Mouse (Mus musculus) gastrocnemius, adult 8-10 months (tissue): ENCODE results near the gene Abtb2. TPM values are rescaled to one million over a fixed set of nuclear protein-coding genes. Genes with fewer than 3 reads are reported as not detected.
A peak's percentile ranks its signal among the peaks of the same experiment; 100 is the strongest.
"Not testable (repeated sequence)": the region's sequence is repeated elsewhere in the genome, so short reads cannot be mapped to it uniquely, and the experiment has no call there.

Source experiments
- DNase-seq, 2 experiments: peaks; one replicate each; pipeline ENCODE4 v3.0.0; 2022; ENCODE audit warnings: low spot score in 2 of 2
- total RNA-seq, 4 experiments: library from RNA; stranded (reverse); gene quantifications; 2 replicates each; pipeline ENCODE4 v1.2.4; 2022

The Abtb2 gene
- 1 to 10 TPM; 5.1 to 8.8 (median 7.5) TPM for total RNA-seq

DNA sequence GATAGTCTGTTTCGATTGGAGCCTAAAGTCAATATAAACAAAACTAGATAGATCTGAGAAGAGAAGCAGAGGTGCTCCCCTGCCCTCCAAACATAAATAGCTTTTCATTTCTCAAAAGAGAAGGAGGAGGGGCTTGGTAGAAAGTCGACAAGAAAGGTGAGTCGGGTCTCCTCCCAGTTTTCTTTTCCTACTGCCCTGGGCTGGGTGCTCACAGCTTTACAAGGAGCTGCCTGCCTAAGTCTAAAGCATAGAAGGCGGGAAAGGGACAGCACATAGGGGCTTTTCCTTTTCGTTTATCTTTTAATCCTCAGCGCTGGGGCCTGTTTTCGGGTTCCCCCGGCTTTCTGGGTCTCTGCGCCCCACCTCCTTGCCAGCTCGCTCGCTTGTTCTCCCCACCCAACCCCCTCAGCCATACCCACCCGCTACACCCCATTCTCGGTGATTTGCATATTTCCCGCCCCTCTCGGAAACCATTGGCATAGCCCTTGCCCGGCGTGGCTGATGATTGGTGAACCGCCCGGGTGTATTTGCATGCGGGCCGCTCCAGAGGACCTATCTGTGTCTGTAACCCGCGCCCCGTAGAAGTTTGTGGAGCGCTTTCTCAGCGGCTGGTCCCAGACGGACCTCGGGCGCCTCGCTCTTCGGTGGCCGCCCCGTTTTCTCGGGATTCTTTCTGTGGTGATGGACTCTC lies at the start of gene Abtb2:
Gene Abtb2, plus strand, starts transcription at position 579 of the 691 bp plus-strand sequence.
- peak; percentile 77 to 84 for DNase-seq

DNA sequence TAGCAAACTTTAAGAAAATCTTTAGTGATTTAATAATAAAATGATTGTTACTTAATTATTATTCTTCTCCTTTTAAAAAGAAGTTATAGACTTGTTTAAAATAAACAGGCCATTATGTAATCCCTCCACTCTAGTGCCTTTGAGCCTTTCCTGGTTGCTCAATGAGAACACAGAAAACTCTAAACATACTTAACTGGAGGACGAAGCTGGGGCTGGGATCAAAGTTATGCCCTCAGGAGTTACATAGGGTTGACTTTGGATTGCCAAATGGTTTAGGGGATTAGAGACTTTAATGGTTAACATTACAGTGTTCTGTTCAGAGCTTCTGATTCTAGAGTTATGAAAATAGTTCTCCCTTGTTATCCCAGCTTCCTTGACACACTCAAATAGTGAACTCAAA lies 49.6 kb upstream of the Abtb2 start:
- no peak for DNase-seq

DNA sequence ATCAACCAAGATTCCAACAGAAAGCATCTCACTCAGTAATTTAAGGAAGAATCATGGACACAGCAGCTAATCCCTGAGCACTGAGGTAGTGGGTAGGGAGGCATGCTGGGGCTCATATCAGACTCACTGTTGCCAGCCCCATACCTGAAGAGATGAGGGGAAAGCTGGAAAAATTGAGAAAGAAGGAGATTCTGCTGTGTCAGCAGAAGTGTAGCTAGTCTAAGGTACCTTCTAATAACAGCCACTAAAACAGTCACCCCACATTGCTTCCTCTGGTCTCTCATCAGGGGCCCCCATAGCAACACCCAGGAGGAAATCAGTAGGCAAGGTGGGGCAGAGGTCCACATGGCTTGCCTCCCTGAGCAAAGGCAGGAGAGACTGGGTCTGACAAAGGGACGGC lies 40.5 kb upstream of the Abtb2 start:
- DNase-seq, result no peak

DNA sequence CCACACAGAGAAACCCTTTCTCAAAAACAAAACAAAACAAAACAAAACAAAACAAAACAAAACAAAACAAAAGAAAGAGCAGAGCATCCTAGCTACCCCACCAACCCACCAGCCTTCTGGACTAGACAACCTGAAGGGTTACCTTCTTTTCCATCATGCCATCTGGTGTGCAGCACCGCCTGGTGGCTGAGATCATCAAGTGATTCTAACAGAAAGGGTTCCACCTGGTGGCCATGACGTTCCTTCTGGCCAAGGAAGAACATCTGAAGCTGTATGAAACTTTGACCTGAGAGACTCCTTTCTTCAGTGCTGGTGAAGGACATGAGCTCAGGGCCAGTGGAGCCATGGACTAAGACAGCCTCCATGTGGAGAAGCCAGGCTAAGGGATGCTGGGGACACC lies 19.0 kb upstream of the Abtb2 start:
- DNase-seq, result peak; percentile 33 to 55

DNA sequence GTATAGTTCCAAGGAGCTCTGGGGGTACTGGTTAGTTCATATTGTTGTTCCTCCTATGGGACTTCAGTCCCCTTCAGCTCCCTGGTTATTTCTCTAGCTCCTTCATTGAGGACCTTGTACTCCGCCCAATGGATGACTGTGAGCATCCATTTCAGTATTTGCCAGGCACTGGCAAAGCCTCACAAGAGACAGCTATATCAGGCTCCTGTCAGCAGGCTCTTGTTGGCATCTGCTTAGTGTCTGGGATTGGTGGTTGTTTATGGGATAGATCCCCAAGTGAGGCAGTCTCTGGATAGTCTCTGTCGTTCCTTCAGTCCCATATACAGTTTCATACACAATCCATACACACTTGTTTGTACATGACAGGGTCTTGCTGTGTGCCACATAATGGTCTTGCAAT lies 15.8 kb upstream of the Abtb2 start:
- DNase-seq, result not testable (repeated sequence)

DNA sequence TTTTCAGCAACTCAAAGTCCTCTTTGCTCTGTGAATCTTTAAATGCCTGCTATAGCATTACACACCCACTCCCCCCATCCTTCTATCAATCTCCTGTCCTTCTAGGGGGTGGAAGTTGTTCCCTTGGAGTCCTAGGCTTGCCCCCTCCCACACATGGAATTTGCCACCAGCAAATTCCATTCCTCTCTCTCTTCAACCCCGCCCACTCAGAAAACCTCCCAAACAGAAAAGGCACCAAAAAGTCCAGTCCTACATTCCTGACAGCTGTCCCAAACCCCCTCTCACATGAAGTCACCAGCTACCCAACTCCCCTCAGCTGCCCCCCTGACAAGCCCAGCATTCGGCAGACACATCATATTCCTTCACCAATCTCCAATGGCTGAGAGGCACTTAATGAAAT lies 12.1 kb upstream of the Abtb2 start:
- no peak for DNase-seq

DNA sequence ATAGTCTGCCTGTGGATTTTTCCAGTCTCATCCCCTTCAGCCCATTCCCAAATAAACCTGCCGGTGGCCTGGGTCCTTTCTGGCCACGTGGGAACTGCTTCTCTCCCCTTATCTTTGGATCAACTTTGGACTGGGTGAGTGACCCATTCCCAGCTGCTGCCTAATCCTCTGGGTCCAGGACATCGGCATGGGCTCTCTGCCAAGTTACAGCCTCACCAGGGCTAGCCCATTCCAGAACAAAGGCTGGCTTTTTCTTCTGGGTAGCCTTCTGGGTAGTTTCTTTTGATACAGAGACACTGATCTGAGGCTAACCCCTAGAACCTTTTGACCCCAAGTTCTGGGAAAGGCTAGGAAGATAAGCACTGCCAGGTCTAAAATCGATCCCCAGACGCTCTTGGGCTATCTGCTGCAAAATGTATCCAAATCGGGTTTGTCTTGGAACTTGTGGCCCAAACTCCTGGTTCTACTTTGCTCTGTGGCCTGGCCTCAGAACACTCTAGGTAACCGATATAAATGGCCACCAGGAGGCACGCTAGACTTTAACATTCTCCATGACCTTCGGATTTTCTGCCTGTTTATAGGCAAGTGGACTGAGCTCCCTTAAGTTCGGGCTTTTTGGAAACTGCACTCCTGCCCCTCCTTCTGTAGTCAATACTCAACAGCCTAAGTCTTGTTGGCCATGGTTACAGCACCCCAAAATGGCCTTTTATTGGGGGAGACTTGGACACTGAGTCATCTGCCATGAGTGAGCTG lies 9.8 kb upstream of the Abtb2 start:
- DNase-seq, result no peak

DNA sequence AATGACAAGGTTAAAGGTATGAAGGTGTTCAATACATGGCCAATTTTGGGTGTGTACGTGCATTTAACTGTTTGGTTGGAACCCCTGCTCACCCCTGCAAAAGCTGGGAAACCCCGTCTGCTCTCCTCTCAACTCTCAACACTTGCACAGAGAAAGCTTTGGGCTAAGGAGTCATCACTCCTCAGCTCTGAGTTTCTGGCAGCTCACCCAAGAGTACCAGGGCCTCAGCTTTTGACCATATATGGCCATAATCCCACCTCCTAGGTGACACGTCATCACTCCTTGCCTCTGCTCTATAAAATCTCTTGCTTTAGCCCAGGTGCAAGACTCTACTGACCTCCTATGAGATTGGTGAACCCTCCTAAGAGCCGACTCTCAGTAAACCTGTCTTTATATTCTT lies 5.2 kb upstream of the Abtb2 start:
- no peak for DNase-seq

DNA sequence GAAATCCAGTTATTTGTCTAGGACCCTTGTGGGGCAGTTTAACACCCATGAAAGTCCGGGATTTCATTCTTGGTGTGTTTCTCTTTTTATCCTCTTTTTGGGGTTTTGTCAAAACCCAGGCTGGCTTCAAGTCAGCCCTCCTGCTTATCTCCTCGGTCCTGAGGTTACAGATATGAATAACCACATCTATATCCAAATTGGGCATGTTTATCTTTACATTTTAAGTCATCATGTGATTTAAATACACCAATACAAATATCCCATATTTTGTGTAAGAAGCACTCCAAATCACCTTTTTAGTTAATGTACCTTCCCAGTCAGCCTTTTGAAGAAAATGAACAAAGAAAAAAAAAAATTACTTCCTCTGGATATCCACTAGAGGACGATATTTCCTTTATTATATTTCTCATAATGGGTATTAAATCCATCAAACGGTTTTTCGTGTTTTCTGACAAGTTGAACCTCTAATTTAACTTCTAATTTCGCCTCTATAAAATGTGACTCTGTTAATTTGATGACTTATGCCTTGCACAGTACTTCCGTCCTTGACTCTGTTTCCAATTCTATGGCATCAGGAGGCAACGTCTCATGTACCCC lies 1.6 kb upstream of the Abtb2 start:
- DNase-seq, result no peak

DNA sequence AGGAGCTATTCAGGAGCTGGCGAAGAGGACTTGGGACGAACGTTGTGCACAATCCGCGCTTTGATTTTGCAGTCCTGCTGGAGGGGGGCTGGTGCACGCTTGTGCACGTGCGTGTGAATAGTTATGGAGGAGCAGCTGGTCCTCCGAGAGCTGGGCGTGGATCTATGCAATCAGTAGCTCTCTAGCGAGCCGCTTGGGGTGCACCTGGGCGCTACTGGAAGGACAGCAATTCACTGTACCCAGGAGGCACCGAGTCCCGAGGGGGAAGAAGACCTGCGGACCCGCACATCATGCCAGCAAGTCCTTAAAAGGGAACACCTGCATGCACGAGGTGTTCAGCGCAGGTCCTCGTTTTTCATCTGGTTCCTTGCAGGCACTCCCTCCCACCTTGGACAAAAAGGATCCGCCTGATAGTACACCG lies 929 bp upstream of the Abtb2 start:
- DNase-seq, result no peak

DNA sequence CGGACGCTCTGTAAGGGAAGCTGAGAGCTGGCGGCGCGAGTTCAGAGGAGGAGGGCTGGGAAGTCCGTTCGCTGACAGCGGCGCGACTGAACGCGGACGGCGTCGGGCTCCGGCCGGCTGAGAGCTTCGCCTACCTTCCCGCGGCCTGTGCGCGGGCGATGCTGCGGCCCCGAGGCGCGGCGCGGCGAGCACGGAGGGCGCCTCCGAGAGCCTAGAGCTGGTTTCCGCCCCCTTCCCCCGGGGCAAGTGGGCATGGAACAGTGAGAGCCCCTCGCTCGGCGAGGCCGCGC lies 258 bp downstream of the Abtb2 start:
- no peak for DNase-seq

DNA sequence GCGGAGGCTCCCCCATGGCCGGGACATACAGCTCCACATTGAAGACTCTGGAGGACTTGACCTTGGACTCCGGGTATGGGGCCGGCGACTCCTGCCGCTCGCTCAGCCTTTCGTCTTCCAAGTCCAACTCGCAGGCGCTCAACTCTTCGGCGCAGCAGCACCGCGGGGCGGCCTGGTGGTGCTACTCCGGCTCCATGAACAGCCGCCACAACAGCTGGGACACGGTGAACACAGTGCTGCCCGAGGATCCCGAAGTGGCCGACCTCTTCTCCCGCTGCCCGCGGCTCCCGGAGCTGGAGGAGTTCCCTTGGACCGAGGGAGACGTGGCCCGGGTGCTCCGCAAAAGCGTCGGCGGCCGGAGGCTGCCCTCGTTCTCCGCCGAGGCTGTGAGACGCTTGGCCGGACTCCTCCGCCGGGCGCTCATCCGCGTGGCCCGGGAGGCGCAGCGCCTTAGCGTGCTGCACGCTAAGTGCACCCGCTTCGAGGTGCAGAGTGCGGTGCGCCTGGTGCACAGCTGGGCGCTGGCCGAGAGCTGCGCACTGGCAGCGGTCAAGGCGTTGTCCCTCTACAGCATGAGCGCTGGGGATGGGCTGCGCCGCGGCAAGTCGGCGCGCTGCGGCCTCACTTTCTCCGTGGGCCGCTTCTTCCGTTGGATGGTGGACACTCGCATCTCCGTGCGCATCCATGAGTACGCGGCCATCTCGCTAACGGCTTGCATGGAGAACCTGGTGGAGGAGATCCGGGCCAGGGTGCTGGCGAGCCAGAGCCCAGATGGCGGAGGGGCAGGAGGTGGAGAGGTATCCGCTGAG lies 807 bp downstream of the Abtb2 start:
- peak; percentile 38 to 43 for DNase-seq

DNA sequence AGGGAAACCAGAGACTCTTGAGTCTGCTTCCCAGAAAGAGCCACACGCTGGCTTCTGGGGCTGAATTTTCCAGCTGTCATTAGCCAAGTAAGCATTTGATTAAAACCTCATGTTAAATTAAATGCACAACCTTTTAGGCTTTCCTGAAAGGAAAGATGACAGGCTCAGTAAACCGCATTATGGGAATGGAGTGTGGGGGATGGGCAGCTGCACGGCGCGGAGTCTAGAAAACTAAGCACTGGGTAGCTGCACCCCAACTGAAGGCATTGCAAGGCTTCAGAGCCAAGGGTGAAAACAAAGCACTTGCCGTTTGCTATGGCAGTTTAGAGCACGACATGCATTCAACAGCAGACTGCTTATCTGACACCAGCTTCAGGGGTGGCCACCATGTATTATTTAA lies 2.1 kb downstream of the Abtb2 start:
- DNase-seq, result no peak

DNA sequence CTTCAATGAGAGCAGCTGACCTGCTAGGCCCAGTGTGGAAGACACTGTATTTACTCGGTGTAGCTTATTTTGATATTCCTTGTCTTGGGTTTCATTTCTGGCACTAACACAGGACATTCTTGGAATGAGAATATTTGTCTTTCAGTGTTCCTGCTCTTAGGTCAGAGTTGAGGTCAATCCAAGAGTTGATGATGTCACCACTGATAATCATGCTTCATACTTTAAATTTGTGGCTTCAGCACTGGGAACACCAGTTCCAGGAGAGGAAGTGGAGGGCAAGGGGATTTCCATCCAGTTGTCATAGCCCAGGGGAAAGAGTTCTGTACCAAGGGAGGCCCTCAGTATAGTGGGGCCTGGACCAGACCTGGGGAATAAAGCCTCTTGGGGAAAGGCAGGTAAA lies 3.6 kb downstream of the Abtb2 start:
- no peak for DNase-seq

DNA sequence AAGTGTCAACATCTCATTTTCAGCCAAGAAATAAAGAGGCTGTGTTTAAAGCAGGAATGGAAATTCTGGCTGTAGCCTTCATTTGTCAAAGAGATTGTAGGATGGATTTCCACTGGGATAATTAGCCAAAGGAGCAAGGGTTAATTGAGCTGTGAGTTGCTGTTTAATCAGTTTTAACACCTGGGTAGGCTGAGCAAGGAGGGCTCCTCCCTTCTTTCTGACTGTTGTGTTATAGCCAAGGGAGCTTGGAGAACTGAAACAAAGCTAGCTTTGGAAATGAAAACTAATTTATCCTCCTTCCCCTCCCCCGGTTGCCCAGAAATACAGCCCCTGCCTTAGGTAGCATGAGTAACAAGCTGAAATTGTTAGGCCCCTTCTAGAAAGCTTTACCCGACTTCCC lies 6.2 kb downstream of the Abtb2 start:
- no peak for DNase-seq

DNA sequence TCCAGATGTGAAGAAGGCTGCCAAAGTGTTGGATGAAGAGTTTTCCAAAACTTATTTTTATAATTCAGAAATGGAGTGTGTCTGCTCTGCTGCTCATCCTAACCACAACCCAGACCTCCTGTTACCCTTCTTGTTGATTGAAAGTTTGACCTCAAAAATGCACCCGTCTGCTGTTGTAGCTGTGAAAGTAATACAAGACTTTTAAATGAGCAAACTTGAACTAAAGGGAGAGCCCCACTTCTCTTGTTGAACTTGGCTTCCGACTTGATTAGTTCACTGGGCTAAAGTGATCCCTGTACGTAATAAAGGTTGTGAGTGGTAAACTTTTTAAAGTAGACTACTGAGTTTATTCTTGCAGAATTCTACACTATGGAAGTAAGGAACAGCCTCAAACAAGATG lies 10.3 kb downstream of the Abtb2 start:
- no peak for DNase-seq

DNA sequence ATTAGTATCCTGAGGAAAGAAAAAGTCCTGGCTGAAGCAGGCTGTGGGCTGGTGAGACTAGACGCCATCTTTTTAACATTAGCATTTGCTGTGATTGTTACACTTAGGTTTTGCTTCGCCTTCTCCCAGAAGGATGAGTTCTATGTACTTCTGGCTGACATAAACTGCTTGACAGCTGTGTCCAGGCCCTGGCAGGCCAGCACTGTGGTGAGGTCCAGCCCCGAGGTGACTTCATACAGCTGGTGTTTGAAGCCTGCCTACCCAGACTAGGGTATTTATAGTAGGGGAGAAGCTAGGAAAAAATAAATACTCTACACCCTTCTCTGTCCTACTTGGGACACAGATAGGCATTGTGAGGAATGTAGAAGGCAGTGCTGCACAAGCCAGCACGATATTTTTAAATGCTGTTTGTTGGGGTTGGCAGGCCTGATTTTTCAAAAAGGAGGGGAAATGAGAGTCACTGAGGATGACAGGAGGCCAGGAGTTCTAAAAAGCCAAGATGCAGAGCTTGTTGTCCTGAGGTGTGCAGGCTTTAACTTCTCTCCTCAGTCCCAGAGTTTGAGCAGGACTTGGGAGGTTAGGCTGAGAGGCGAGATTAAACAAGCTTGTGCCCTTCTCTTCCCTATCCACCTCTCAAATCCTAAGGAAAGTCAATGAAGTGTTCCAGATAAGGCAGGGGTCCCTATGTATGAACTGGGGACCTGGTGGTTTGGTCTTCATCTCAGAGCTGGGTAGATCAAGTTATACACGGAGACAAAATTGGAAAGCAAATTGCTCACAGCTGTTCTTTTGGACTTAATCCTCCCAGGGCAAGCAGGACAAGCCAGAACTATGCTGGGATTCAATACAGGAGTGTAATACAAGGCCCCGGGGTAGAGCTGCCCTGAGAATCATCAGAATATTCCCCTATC lies 11.9 kb downstream of the Abtb2 start:
- DNase-seq, result peak; percentile 64 to 76

DNA sequence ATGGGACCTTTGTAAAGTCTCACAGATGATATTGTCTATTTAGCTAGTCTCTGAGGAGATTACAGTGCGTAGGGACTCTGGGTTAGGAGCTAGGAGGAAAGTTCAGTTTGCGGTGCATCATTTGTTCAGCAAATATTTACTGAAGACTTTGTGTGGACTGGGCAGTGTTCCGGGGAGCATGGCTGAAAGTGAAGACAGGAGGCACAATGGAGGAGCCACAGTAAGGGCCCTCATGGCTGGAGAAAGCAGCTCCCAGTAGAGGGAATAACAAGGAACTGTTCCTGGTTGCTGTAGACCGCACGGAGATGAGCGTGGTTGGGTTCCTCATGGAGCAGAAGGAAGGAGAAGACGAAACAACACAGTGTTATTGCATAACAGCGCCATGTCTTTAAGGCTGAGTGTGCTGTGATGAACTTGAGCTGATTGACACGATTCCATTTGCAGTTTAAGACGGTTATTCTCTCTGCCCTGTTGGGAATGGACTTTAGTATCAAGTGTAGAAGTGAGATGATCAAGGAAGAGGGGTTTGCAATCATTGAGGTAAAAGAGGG lies 12.6 kb downstream of the Abtb2 start:
- no peak for DNase-seq

DNA sequence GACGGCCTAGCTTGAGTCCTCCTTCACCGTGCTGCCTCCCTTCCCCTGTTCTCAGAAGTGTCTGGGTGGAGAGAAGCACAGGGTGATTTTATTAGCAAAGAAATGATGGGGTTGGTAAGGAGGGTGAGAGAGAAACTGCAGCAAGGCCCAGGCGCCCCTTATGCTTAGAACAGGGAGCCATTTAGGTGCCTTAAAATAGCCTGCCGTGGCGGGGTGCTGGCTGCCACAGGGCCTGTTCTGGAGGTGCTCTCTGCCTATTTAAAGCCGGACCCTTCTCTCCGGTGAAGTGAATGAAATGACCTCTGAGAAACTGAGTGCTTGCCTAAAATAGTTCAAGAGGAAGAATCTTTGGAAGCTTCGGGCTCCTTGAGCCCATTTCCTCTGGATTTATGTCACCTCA lies 14.6 kb downstream of the Abtb2 start:
- DNase-seq, result no peak

DNA sequence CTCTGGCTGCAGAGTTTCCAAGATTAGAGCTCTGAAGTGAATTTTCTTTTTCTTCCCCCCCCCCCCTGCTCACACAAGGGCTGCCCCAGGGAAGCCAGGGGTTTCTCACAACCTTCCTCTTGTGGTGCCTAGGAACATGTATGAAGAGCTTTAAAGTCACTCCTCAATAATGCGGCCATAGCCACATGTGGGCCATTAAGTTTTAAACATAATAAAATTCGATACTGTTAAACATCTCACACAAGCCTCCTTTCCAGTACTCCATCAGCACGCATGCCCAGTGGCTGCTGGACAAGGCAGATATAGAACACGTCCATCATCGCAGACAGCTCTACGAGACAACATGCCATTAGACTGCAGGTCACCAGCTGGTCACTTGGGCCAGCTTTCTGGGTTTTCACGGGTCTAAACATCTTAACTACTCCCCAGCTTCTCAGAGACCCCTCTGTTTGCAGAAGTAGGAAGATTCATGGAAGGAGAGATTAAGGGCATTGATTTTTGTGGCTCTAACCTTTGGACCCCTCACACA lies 15.3 kb downstream of the Abtb2 start:
- no peak for DNase-seq
